Mouse (Mus musculus) hindbrain, embryonic 14.5 days (tissue): ENCODE measurements around the gene Ablim1. TPM values are rescaled to one million over a fixed set of nuclear protein-coding genes. Genes with fewer than 3 reads are reported as not detected.

ENCODE experiments used
- ATAC-seq: fragments of 200-750 bp; cut with Nextera tagmentation; 2 replicates; pipeline ENCODE4 v1.8.0; 2017; ENCODE audit warnings: moderate number of reproducible peaks, mild to moderate bottlenecking, moderate TSS enrichment, moderate library complexity; ENCODE audit not compliant: low FRiP score
- DNase-seq: peaks from one replicate; pipeline ENCODE4 v3.0.0-alpha.2; 2015; ENCODE audit warnings: low spot score
- H3K27ac ChIP-seq: fragments of 300-500 bp; sonication (generic); 2 replicates; pipeline ENCODE4 v1.5.1; 2014; ENCODE audit warnings: mild to moderate bottlenecking, moderate library complexity
- H3K27me3 ChIP-seq: fragments of 300-500 bp; sonication (generic); 2 replicates; pipeline ENCODE4 v1.6.1; 2014; ENCODE audit warnings: mild to moderate bottlenecking, low read length, mixed read lengths; ENCODE audit not compliant: control insufficient read depth, insufficient read depth
- H3K36me3 ChIP-seq: fragments of 300-500 bp; sonication (generic); replicated peaks from 2 replicates; pipeline ENCODE4 v1.6.1; 2014; ENCODE audit not compliant: control insufficient read depth, insufficient read depth
- H3K4me1 ChIP-seq: fragments of 300-500 bp; sonication (generic); replicated peaks from 2 replicates; pipeline ENCODE4 v1.6.1; 2014; ENCODE audit warnings: antibody characterized with exemption, low read length, mixed read lengths; ENCODE audit not compliant: control insufficient read depth, insufficient read depth
- H3K4me2 ChIP-seq: fragments of 300-500 bp; sonication (generic); replicated peaks from 2 replicates; pipeline ENCODE4 v1.6.1; 2014; ENCODE audit warnings: mild to moderate bottlenecking, moderate library complexity
- H3K4me3 ChIP-seq: fragments of 300-500 bp; sonication (generic); replicated peaks from 2 replicates; pipeline ENCODE4 v1.5.1; 2014; ENCODE audit warnings: mild to moderate bottlenecking, low read length
- H3K9ac ChIP-seq: fragments of 300-500 bp; sonication (generic); 2 replicates; pipeline ENCODE4 v1.6.1; 2014
- H3K9me3 ChIP-seq: fragments of 300-500 bp; sonication (generic); 2 replicates; pipeline ENCODE4 v1.6.1; 2016; ENCODE audit warnings: low read length; ENCODE audit not compliant: control insufficient read depth
- WGBS: fragments of 180-500 bp; shearing (Covaris S2); extraction: QIAGEN DNeasy Blood & Tissue Kit; methylation state at CpG from one replicate; pipeline ENCODE4 v1.1.7; 2014; 5-methylcytosine and 5-hydroxymethylcytosine counted together
- polyA plus RNA-seq: library from polyadenylated mRNA; unstranded; fragments of >200 nt; fragmentation: Nextera tagmentation; extraction: Ambion mirVana; gene quantifications from 2 replicates; pipeline ENCODE4 v1.2.1, GENCODE M21; 2014

Ablim1 gene
- polyA plus RNA-seq, 1 experiment from 2014 or later, result 56.6 TPM

- H3K4me2 ChIP-seq, result no peak overlapping the region
- DNase-seq (no peak), ATAC-seq (no peak)
- no peaks in the 10 kb centered on the region for H3K36me3 ChIP-seq
- 77% methylated on average over 15 of the region's 15 CpGs for WGBS
- no peaks in the 10 kb centered on the region for H3K9me3 ChIP-seq
- no peak overlapping the region for H3K9ac ChIP-seq
- H3K4me1 ChIP-seq, result no peaks in the 10 kb centered on the region
- H3K4me3 ChIP-seq, result no peak overlapping the region
- H3K27ac ChIP-seq, result no peak overlapping the region
- no peaks in the 10 kb centered on the region for H3K27me3 ChIP-seq
Observed at GRCm38 (mm10) chr19:57211444-57212111, 103.1 kb downstream of the Ablim1 start.

GRCm38 (mm10) chr19:57210924-57211323 lies 103.8 kb downstream of the Ablim1 start:
- Histone ChIP-seq H3K36me3 (no peaks in the 10 kb centered on the region), H3K9ac (no peak overlapping the region), H3K4me3 (no peak overlapping the region), H3K4me1 (no peaks in the 10 kb centered on the region), H3K27me3 (no peaks in the 10 kb centered on the region), H3K27ac (no peak overlapping the region), H3K4me2 (no peak overlapping the region), H3K9me3 (no peaks in the 10 kb centered on the region)
- ATAC-seq, result no peak
- no peak for DNase-seq
- 89% methylated on average over 2 of the region's 2 CpGs for WGBS

- H3K27me3 ChIP-seq, result no peaks in the 10 kb centered on the region
- no peak overlapping the region for H3K27ac ChIP-seq
- 72% methylated on average over 7 of the region's 7 CpGs for WGBS
- H3K9me3 ChIP-seq, result no peaks in the 10 kb centered on the region
- no peak overlapping the region for H3K4me2 ChIP-seq
- no peak overlapping the region for H3K4me3 ChIP-seq
- no peak overlapping the region for H3K9ac ChIP-seq
- H3K36me3 ChIP-seq, result no peaks in the 10 kb centered on the region
- peaks cover 16% of the 10 kb centered on the region for H3K4me1 ChIP-seq
- no peak for ATAC-seq
- no peak for DNase-seq
Observed at GRCm38 (mm10) chr19:57204101-57204500, 110.6 kb downstream of the Ablim1 start.

GRCm38 (mm10) chr19:57202554-57202953 lies 112.2 kb downstream of the Ablim1 start:
- H3K4me2 ChIP-seq, result no peak overlapping the region
- DNase-seq (no peak), ATAC-seq (no peak)
- no peaks in the 10 kb centered on the region for H3K36me3 ChIP-seq
- H3K9me3 ChIP-seq, result no peaks in the 10 kb centered on the region
- 0 out of 2 replicates have a peak, but pooled peaks cover 3% of the 10 kb centered on the region for H3K27me3 ChIP-seq
- peaks cover 31% of the 10 kb centered on the region for H3K4me1 ChIP-seq
- H3K4me3 ChIP-seq, result no peak overlapping the region
- H3K9ac ChIP-seq, result no peak overlapping the region
- no peak overlapping the region for H3K27ac ChIP-seq
- WGBS, result 88% methylated on average over 1 of the region's 1 CpGs

GRCm38 (mm10) chr19:57201090-57201483 lies 113.6 kb downstream of the Ablim1 start:
- no peak overlapping the region for H3K9ac ChIP-seq
- H3K36me3 ChIP-seq, result no peaks in the 10 kb centered on the region
- H3K9me3 ChIP-seq, result no peaks in the 10 kb centered on the region
- H3K27me3 ChIP-seq, result peaks cover 6% of the 10 kb centered on the region; the same call in 1 of the 2 replicates
- H3K27ac ChIP-seq, result no peak overlapping the region
- H3K4me3 ChIP-seq, result no peak overlapping the region
- 87% methylated on average over 8 of the region's 8 CpGs for WGBS
- no peak for ATAC-seq
- H3K4me2 ChIP-seq, result no peak overlapping the region
- DNase-seq, result no peak
- H3K4me1 ChIP-seq, result peaks cover 43% of the 10 kb centered on the region

GRCm38 (mm10) chr19:57200477-57201089 lies 114.1 kb downstream of the Ablim1 start:
- WGBS, result 62% methylated on average over 12 of the region's 12 CpGs

GRCm38 (mm10) chr19:57199361-57199760 lies 115.4 kb downstream of the Ablim1 start:
- no peak overlapping the region for H3K9ac ChIP-seq
- no peaks in the 10 kb centered on the region for H3K36me3 ChIP-seq
- ATAC-seq (no peak), DNase-seq (peak; percentile 38)
- H3K4me1 ChIP-seq, result peaks cover 43% of the 10 kb centered on the region
- H3K9me3 ChIP-seq, result no peaks in the 10 kb centered on the region
- no peak overlapping the region; the same call in 1 of the 2 replicates for H3K4me2 ChIP-seq
- WGBS, result 17% methylated on average over 6 of the region's 6 CpGs
- no peak overlapping the region for H3K4me3 ChIP-seq
- H3K27me3 ChIP-seq, result peaks cover 11% of the 10 kb centered on the region; the same call in 1 of the 2 replicates
- H3K27ac ChIP-seq, result peak overlapping the region; percentile 73; the same call in 1 of the 2 replicates

More at GRCm38 (mm10) chr19:57200477-57201089, 114.1 kb downstream of the Ablim1 start:
- Histone ChIP-seq H3K9ac (no peak overlapping the region), H3K36me3 (no peaks in the 10 kb centered on the region), H3K27me3 (peaks cover 6% of the 10 kb centered on the region; the same call in 1 of the 2 replicates), H3K9me3 (no peaks in the 10 kb centered on the region), H3K4me1 (peaks cover 43% of the 10 kb centered on the region), H3K27ac (no peak overlapping the region), H3K4me2 (no peak overlapping the region), H3K4me3 (no peak overlapping the region)
- no peak for ATAC-seq
- no peak for DNase-seq

GRCm38 (mm10) chr19:57198531-57198930 lies 116.2 kb downstream of the Ablim1 start:
- 39% methylated on average over 12 of the region's 12 CpGs for WGBS
- Histone ChIP-seq H3K4me2 (peak overlapping the region; percentile 88), H3K36me3 (no peaks in the 10 kb centered on the region), H3K4me1 (peaks cover 43% of the 10 kb centered on the region), H3K27ac (peak overlapping the region; percentile 73), H3K4me3 (no peak overlapping the region), H3K9me3 (no peaks in the 10 kb centered on the region), H3K9ac (0 out of 2 replicates have a peak overlapping the region, but pooled peaks have one; percentile 17), H3K27me3 (peaks cover 11% of the 10 kb centered on the region; the same call in 1 of the 2 replicates)
- DNase-seq (no peak), ATAC-seq (no peak)

- Histone ChIP-seq H3K27me3 (peaks cover 11% of the 10 kb centered on the region; the same call in 1 of the 2 replicates), H3K4me2 (peak overlapping the region; percentile 88), H3K4me1 (peaks cover 43% of the 10 kb centered on the region), H3K9ac (peak overlapping the region; percentile 63; the same call in 1 of the 2 replicates), H3K36me3 (no peaks in the 10 kb centered on the region), H3K27ac (peak overlapping the region; percentile 73), H3K9me3 (no peaks in the 10 kb centered on the region), H3K4me3 (no peak overlapping the region)
- WGBS, result 43% methylated on average over 5 of the region's 5 CpGs
- ATAC-seq (no peak), DNase-seq (no peak)
Observed at GRCm38 (mm10) chr19:57198029-57198428, 116.7 kb downstream of the Ablim1 start.
